Mouse (Mus musculus): ENCODE data around the gene Banp.

Banp gene

DNA sequence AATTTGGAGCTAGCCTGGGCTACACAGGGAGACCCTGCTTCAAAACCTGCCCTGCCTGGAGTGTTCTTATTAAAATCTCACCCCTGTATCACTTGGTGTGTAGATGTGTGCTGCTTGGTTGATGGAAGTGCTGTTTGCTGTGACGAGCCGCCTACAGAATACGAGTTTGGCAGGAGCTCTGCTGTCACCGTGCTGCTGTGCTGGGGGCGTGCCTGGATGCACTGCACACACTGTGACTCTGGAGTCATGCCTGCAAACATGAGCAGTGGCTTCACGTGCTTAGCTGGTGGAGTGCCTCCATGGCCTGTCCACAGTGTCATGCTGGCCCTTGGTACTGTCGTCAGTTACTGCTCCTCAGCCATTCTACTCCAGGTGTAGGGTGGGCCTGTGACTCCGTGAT, 109.4 kb downstream of the Banp start:
- DNase-seq (ENCODE audit: low spot score in 2 of 2): no peak

DNA sequence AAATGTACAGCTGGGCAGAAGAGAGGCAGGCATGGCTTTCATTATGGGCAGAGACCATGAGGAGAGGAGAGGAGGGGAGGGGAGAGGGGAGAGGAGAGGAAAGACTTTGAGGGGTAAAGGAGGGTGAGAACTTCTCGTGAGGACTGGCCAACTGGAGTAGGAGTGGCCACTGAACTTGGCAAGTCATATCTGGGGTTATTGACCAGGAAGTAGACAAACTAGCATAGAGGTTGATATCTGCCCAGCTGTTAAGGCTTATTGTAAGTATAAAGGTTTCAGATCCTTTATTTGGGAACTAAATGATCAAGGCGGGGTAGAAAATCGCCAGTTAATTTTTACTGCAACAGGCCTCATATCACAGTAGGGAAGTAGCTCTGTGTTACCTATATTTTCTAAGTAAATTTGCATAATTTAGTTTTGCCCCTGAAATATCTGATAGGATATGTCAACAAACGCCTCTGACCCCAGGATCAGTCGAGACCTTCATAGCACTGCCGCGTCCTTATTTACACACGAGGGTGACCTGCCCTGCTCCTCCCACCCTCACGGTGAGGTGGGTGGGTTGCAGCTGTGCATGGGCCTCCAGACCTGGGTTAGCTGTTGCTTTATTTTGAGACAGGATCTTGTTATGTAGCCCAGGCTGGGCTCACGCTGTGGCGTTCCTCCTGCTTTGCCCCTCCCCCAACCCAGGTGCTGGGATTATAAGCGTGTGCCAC, 113.1 kb downstream of the Banp start:
- DNase-seq (ENCODE audit: low spot score in 2 of 2): no peak

DNA sequence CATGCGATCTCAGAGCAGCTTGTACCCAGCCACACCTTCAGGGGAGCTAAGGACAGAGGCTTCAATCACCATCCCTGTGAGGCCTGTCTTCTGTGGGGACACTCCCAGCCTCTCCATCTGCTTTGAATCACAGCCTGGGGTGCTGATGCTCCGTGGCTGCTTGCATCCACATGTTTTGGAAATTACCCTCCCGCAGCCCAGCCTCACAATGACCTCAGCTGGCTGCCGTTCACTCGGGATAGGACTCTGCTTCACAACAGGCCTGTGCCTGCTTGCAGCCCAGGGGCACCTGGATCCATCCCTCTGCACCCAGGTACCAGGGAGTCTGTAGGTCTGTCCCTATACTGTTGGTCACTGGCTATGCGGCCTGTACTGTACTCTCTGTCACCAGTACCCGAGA, 114.8 kb downstream of the Banp start:
- DNase-seq (ENCODE audit: low spot score in 2 of 2): no peak

DNA sequence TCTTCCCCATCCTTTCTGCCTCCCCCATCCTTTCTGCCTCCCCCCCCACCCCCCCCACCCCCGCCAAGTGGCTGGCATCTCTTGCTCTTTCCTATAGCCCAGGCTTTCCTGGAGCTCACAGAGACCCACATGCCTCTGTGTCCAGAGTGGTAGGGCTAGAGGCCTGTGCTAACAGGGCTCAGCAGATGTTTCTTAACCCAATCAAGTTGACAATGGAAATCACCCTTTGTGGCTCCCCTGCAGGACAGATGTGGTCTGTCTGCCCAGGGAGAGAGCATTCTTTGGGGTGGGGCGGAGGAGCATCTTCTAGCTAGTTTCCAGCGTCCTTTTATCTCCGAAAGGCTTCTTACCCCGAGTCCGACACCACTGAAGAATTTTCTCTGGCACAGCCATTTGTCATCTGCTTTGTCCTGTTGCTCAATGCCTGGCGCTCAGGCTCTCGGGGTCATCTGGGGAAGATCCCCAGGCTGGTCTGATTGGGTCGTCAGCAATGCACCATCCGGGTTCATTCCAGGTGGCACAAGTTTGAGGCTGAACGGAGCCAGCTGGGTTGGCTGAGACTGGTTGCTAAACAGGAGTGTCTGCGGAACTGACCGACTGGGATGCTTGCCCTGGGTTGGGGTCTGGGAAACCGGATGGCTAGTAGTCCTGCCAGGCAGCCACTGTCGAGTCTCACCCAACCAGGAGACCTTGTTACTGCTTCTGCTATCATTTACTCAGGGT, 118.4 kb downstream of the Banp start:
- no peak for DNase-seq (ENCODE audit: low spot score in 2 of 2)

DNA sequence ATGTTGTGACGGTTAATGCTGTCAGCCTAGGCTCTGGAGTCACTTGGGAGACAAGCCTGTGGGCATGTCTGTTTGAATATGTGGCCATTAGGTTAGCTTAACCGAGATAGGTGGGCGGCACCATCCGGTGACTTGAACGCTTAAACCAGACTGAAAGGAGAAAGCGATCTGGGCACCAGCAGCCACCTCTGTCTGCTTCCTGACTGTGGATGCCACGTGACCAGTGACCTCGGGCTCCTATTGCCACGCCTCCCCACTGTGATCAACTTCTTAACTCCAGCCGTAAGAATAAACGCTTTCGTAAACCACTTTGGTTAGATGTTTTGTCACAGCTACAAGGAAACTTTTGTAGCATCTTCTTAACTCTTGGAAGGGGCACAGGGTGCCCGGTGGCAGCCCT, 119.1 kb downstream of the Banp start:
- no peak for DNase-seq (ENCODE audit: low spot score in 2 of 2)

DNA sequence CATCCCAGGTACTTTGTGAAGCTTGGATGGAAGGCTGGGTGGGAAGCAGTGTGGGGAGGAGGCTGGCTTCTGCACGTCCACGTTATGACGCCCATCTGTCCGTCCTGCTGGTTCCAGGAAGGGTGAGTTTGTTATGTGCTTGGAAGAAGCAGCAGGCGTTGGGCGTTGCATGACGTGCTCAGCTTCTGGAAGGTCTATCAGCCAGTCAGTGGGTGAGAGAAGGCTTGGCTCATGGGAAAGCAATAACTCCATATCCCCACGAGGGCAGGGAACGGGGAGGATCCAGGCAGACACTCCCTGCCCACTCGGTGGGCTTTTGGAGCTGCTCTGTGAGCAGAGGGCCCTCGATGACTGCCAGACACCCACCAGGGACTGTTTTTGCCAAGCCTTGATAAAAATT, 119.7 kb downstream of the Banp start:
- no peak for DNase-seq (ENCODE audit: low spot score in 2 of 2)

DNA sequence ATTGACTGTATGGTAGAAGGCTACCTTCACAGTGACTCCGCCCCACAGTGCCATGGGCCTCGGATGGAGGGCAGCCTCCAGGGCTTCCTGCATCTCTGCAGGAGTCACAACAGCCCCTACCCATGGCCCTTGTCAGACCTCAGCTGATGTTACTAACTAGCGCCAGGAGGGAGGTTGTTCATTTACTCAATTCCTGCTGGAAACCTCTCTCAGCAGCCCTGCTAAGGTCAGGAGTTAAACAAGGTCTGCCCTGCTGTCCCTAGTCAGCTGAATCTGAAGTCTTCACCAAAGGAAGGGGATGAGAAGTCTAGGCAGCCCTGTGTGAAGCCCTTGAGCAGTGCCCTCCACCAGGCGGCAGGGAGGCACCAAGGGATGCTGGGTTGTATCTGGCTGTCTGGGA, 121.6 kb downstream of the Banp start:
- no peak for DNase-seq (ENCODE audit: low spot score in 2 of 2)

DNA sequence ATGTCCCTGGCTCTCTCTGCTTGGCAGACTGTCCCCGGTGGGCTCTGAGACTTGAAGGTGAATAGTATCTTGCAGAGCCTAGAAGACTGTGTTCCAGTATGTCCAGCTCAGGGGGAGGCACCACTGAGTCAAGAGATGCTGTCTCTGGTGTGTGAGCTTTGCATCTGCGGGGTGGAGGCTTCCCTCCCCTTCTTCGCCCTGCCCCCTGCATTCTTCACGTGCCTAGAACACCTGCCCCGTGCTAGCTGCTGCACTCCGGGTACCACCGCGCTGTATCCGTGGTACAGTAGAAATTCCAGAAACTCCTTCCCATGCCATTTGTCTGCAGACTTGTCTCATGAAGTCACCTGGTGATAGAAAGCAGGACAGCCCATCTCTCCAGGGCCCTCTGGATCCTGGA, 124.4 kb downstream of the Banp start:
- no peak for DNase-seq (ENCODE audit: low spot score in 2 of 2)

DNA sequence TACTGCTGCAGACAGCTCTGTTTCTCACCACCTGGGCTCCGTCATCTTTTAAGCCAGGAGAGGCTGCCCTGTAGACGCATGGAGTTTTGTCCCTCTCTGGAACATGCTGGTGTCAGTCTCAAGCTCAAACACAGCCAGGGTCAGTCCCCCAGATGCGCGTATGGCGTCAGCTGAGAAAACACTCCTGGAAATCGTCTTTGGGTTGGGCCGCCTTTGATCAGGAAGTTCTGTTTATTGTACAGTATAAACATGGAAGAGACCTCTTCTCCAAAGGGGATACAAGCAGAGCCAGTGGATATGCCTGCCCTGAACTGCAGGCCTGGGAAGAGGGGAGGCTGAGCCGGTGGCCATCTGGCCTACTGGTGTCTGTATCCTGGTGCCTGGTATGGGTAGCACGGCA, 124.9 kb downstream of the Banp start:
- no peak for DNase-seq (ENCODE audit: low spot score in 2 of 2)

DNA sequence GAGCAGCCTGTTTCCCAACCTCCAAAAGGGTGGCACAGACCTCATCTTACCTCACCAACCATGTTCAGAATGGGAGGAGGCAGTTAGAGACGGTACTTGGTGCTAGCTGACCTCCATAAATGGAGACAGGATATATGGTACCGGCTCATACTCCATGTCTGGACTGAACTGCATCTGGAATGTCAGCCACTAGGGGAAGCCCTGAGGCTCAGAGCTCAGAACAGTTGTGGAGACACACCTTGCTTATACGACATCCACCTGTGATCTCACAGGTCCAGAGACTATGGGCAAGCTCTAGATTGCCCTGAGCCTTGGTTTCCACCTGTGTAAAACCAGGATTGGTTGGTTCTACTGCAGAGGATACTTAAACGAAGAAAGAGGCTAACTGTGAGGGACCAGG, 125.4 kb downstream of the Banp start:
- no peak for DNase-seq (ENCODE audit: low spot score in 2 of 2)

DNA sequence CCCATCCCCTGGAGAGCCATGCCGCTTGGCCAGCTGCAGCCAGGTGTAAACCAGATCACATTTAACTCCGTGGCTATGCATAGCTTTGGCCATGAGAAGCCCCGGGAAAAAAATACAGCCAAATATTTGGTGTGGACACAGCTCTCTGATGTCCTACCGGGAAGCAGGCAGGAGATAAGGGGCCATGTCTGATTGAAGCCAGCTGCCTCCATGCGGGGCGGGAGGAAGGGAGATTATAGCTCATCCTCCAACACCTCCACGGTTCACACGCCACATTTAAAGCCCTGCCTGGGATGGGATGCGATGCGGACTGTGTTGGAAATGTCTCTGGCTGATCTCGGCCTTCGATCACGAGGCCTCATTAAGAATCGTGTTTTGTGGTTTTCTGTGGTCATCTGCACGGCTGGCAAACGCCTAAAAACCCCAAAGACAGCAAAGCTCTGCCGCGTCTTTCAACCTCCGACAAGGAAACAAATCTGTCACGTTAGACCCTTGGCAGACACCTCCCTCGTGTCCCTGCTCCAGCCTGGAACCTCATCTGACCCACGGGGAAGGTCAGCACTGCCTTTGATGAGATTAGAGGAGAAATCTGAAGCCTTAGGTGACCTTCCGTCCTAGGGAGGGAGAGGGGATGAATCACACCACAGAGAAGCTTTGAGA, 126.8 kb downstream of the Banp start:
- no peak for DNase-seq (ENCODE audit: low spot score in 2 of 2)

DNA sequence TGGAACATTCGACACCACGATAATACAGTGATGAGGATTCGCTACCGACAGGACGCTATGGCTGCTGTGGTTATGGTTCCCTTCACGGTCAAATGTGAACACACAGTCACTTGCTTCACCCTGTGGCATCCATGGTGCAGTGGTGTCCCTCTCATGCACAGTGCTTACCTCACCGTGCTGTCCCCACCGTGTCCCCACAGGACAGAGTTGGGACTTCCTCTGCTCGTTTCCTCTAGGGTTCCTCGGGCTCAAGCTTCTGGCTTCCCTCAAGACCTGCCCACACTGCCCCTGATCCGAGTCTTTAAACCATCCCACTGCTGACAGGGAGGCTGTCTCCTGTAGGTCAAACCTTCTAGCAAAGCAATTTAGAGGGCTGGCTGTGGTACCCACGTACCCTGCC, 128.8 kb downstream of the Banp start:
- no peak for DNase-seq (ENCODE audit: low spot score in 2 of 2)
